Mouse (Mus musculus) liver, embryonic 14.5 days (tissue): ENCODE data around the gene Ndufs2. TPM values are rescaled to one million over a fixed set of nuclear protein-coding genes. Genes with fewer than 3 reads are reported as not detected.

Experiments
- ATAC-seq: fragments of 200-750 bp; cut with Nextera tagmentation; 2 replicates; pipeline ENCODE4 v1.8.0; 2017; ENCODE audit warnings: moderate number of reproducible peaks, mild to moderate bottlenecking, moderate library complexity; ENCODE audit not compliant: insufficient read depth
- DNase-seq, 3 experiments: peaks; one replicate each; pipeline ENCODE4 v3.0.0-alpha.2; 2012 to 2013; ENCODE audit warnings: low read depth in 3 of 3, low spot score in 3 of 3
- H3K27ac ChIP-seq: fragments of 300-500 bp; sonication (generic); 2 replicates; pipeline ENCODE4 v1.5.1; 2014; ENCODE audit warnings: moderate library complexity, mild to moderate bottlenecking, control low read depth, inconsistent platforms
- H3K27me3 ChIP-seq: fragments of 300-500 bp; sonication (generic); 2 replicates; pipeline ENCODE4 v1.6.1; 2014; ENCODE audit warnings: mild to moderate bottlenecking, low read length, moderate library complexity; ENCODE audit not compliant: control insufficient read depth, insufficient read depth
- H3K36me3 ChIP-seq: fragments of 300-500 bp; sonication (generic); replicated peaks from 2 replicates; pipeline ENCODE4 v1.6.1; 2014; ENCODE audit warnings: low read depth; ENCODE audit not compliant: control insufficient read depth, insufficient read depth
- H3K4me1 ChIP-seq, 2 experiments: fragments of 200-500 bp in 1 of 2; fragments of 300-500 bp in 1 of 2; sonication (generic) in 1 of 2; replicated peaks; 2 replicates each; pipeline ENCODE4 v1.6.1; 2012 to 2014; ENCODE audit warnings: antibody characterized with exemption in 1 of 2, inconsistent platforms in 1 of 2, low read length in 1 of 2; ENCODE audit not compliant: control insufficient read depth in 2 of 2, insufficient read depth in 2 of 2
- H3K4me2 ChIP-seq: fragments of 300-500 bp; sonication (generic); 2 replicates; pipeline ENCODE4 v1.6.1; 2014; ENCODE audit warnings: low read depth, mild to moderate bottlenecking, control low read depth, moderate library complexity
- H3K4me3 ChIP-seq, 2 experiments: fragments of 200-500 bp in 1 of 2; fragments of 300-500 bp in 1 of 2; sonication (generic) in 1 of 2; 2 replicates each; pipeline ENCODE4 v1.5.1; 2012 to 2014; ENCODE audit warnings: low read depth in 2 of 2, low read length in 2 of 2, mild to moderate bottlenecking in 2 of 2, control low read depth in 1 of 2, inconsistent platforms in 1 of 2, moderate library complexity in 1 of 2; ENCODE audit not compliant: insufficient read depth in 1 of 2
- H3K9ac ChIP-seq: fragments of 300-500 bp; sonication (generic); replicated peaks from 2 replicates; pipeline ENCODE4 v1.6.1; 2014; ENCODE audit warnings: mild to moderate bottlenecking, control low read depth, moderate library complexity
- H3K9me3 ChIP-seq: fragments of 300-500 bp; sonication (generic); 2 replicates; pipeline ENCODE4 v1.6.1; 2016; ENCODE audit warnings: low read length, mixed read lengths; ENCODE audit not compliant: control insufficient read depth
- CTCF ChIP-seq: IDR thresholded peaks from 2 replicates; pipeline ENCODE4 v1.5.1; 2016; ENCODE audit warnings: antibody characterized with exemption, low read depth, control low read depth
- EP300 ChIP-seq: IDR thresholded peaks from 2 replicates; pipeline ENCODE4 v1.6.1; 2016; ENCODE audit warnings: antibody characterized with exemption, low read depth
- WGBS: fragments of 180-500 bp; shearing (Covaris S2); extraction: QIAGEN DNeasy Blood & Tissue Kit; methylation state at CpG from one replicate; pipeline ENCODE4 v1.1.7; 2014; ENCODE audit not compliant: insufficient replicate concordance; 5-methylcytosine and 5-hydroxymethylcytosine counted together
- polyA plus RNA-seq, 2 experiments: library from polyadenylated mRNA; depleted of rRNA in 1 of 2; stranded (reverse) in 1 of 2; unstranded in 1 of 2; fragments of >200 nt; fragmentation: Nextera tagmentation in 1 of 2; extraction: Ambion mirVana in 1 of 2; gene quantifications; 2 replicates each; pipeline versions ENCODE4 v1.2.1 to v1.2.3; 2012 to 2014

Gene Ndufs2
- polyA plus RNA-seq, 2 experiments: 72.4 to 136 TPM

DNA sequence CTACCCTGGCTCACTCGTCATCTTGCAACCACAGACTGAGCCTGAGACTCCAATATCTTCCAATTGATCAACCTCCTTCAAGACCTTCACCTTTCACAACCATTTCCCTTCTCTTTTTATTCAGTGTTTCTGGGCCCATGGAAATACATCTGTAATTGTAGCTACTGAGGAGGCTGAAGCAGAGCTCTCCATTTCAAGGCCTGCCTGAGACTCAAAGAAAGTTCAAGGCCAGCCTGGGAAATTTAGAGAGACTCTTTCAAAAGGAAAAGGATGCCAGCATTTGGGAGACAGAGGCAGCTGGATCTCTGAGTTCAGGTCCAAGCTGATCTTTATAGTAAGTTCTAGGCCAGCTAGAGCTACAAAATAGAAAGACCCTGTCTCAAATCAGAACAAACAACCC, 23.3 kb downstream of the Ndufs2 start:
- TF ChIP-seq CTCF (no peak), EP300 (no peak)
- H3K27me3 ChIP-seq: no peaks in the 10 kb centered on the region
- no peak overlapping the region for H3K27ac ChIP-seq
- H3K9me3 ChIP-seq: no peaks in the 10 kb centered on the region
- H3K4me1 ChIP-seq: peaks cover 9 to 19% of the 10 kb centered on the region in 2 experiments
- DNase-seq: no peak
- no peak overlapping the region for H3K9ac ChIP-seq
- no peaks in the 10 kb centered on the region for H3K36me3 ChIP-seq
- 46% methylated on average over 1 of the region's 1 CpGs for WGBS
- H3K4me2 ChIP-seq: no peak overlapping the region
- no peak for ATAC-seq
- H3K4me3 ChIP-seq: no peak overlapping the region

- ATAC-seq (no peak), DNase-seq (no peak)
- no peaks in the 10 kb centered on the region for H3K36me3 ChIP-seq
- TF ChIP-seq CTCF (no peak), EP300 (no peak)
- no peaks in the 10 kb centered on the region for H3K27me3 ChIP-seq
- H3K4me1 ChIP-seq: peaks cover 2 to 8% of the 10 kb centered on the region in 2 experiments; a peak in 2 of 4 replicates
- H3K27ac ChIP-seq: no peak overlapping the region
- H3K9ac ChIP-seq: no peak overlapping the region
- peak overlapping the region; percentile 37 for H3K4me2 ChIP-seq
- no peak overlapping the region for H3K4me3 ChIP-seq
- WGBS: 45% methylated on average over 4 of the region's 4 CpGs
- no peaks in the 10 kb centered on the region for H3K9me3 ChIP-seq
Measured at GRCm38 (mm10) chr1:171226780-171227179, 24.4 kb downstream of the Ndufs2 start.

DNA sequence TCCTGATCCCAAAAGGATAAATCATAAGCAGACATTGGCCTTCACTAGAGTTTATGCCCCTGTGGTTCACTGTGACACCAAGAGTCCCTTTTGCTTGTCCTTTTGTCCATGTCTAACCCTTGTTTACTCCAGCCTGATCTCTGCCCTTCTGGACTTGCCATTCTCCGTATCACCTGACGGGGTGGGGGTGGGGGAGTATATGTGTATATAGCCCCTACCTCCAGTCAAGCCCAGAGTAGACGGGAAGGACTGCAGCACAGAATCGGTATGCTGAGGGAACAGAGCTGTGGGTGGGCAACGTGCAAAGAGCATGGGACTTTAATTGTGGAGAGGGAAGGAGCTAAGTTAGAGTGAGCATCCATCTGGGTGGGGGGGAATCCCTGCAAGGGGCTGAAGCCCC, 26.3 kb downstream of the Ndufs2 start, which contains the start of gene Apoa2:
Apoa2 (plus strand) TSS at position 198 of the 400 bp plus-strand sequence.
- Histone ChIP-seq H3K9me3 (no peaks in the 10 kb centered on the region), H3K4me2 (peak within 1 kb of the TSS; percentile 42), H3K27ac (no peak within 1 kb of the TSS; the same call in 1 of the 2 replicates), H3K27me3 (no peaks in the 10 kb centered on the region), H3K9ac (peak within 1 kb of the TSS; percentile 32), H3K4me3 (peak within 1 kb of the TSS; percentile 13 to 66), H3K4me1 (peaks cover 11 to 12% of the 10 kb centered on the region in 2 experiments), H3K36me3 (no peaks in the 10 kb centered on the region)
- no peak; the same call in 1 of the 2 replicates for TF ChIP-seq EP300
- TF ChIP-seq CTCF: no peak
- ATAC-seq: no peak
- peak in 1 of 3 experiments; percentile 35 for DNase-seq
- WGBS: 60% methylated on average over 5 of the region's 5 CpGs

GRCm38 (mm10) chr1:171223796-171224195, 27.4 kb downstream of the Ndufs2 start:
- Histone ChIP-seq H3K36me3 (no peaks in the 10 kb centered on the region), H3K27ac (no peak overlapping the region), H3K4me3 (no peak overlapping the region), H3K9ac (no peak overlapping the region), H3K4me2 (no peak overlapping the region), H3K4me1 (peaks cover 11 to 12% of the 10 kb centered on the region in 2 experiments), H3K27me3 (no peaks in the 10 kb centered on the region), H3K9me3 (no peaks in the 10 kb centered on the region)
- DNase-seq (peak in 1 of 3 experiments; percentile 28), ATAC-seq (0 out of 2 replicates have a peak, but pooled peaks have one; percentile 2)
- no peak for TF ChIP-seq EP300
- no peak for TF ChIP-seq CTCF
- 74% methylated on average over 2 of the region's 2 CpGs for WGBS

DNA sequence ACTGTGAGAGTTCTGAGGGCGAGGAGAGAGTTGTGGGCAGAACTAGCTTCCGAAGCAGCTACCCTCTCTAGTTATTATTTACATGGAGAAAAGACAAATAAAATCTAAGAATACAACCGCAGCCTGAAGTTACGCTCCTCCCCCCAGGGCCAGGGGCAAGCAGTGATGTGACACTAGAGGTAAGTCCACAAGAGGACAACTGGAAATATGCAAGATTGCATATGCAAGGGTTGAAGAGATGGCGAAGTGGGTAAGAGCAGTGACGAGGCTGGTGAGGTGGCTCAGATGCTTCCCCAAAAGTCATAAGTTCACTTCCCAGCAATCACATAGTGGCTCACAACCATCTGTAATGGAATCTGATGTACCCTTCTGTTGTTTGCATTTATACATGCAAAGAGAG, 28.0 kb downstream of the Ndufs2 start:
- Histone ChIP-seq H3K9me3 (no peaks in the 10 kb centered on the region), H3K4me1 (peaks cover 11 to 12% of the 10 kb centered on the region in 2 experiments), H3K4me3 (peak overlapping the region; percentile 60 to 95; a peak in 3 of 4 replicates), H3K27me3 (no peaks in the 10 kb centered on the region), H3K36me3 (no peaks in the 10 kb centered on the region), H3K4me2 (peak overlapping the region; percentile 87), H3K27ac (peak overlapping the region; percentile 87), H3K9ac (peak overlapping the region; percentile 85)
- TF ChIP-seq EP300 (no peak), CTCF (no peak)
- 60% methylated on average over 6 of the region's 6 CpGs for WGBS
- ATAC-seq (no peak), DNase-seq (no peak)
